Mouse (Mus musculus): ENCODE data around the gene Lrrc40.

GRCm38 (mm10) chr3:158040755-158041154 is 4.3 kb downstream of the Lrrc40 start:
- no peak for TF ChIP-seq CTCF (IDR thresholded peaks at IDR 0.05; ENCODE audit: low read depth, low read length)
- TF ChIP-seq GATA1 (IDR thresholded peaks at IDR 0.05; ENCODE audit: borderline replicate concordance, low read length), result no peak
- TF ChIP-seq TAL1 (conservative IDR thresholded peaks at IDR 0.05; ENCODE audit: low read depth, low read length), result no peak

Measured in G1E (cell line).